Mouse (Mus musculus) neural tube, embryonic 14.5 days (tissue): ENCODE data around the gene Slc6a17. TPM values are rescaled to one million over a fixed set of nuclear protein-coding genes. Genes with fewer than 3 reads are reported as not detected.

Source experiments
- ATAC-seq: fragments of 200-750 bp; cut with Nextera tagmentation; 2 replicates; pipeline ENCODE4 v1.8.0; 2017; ENCODE audit warnings: low read depth, mild to moderate bottlenecking, moderate TSS enrichment, moderate library complexity
- H3K27ac ChIP-seq: fragments of 300-500 bp; sonication (generic); 2 replicates; pipeline ENCODE4 v1.5.1; 2014; ENCODE audit warnings: low read depth, mild to moderate bottlenecking, control low read depth, low read length, moderate library complexity, mixed read lengths
- H3K27me3 ChIP-seq: fragments of 300-500 bp; sonication (generic); 2 replicates; pipeline ENCODE4 v1.6.1; 2014; ENCODE audit warnings: low read length; ENCODE audit not compliant: control insufficient read depth, insufficient read depth
- H3K36me3 ChIP-seq: fragments of 300-500 bp; sonication (generic); 2 replicates; pipeline ENCODE4 v1.6.1; 2014; ENCODE audit warnings: low read length, mixed read lengths; ENCODE audit not compliant: control insufficient read depth, insufficient read depth
- H3K4me1 ChIP-seq: fragments of 300-500 bp; sonication (generic); 2 replicates; pipeline ENCODE4 v1.6.1; 2014; ENCODE audit warnings: low read length; ENCODE audit not compliant: control insufficient read depth, insufficient read depth
- H3K4me2 ChIP-seq: fragments of 300-500 bp; sonication (generic); 2 replicates; pipeline ENCODE4 v1.6.1; 2014; ENCODE audit warnings: mild to moderate bottlenecking, low read depth, low read length, control low read depth
- H3K4me3 ChIP-seq: fragments of 300-500 bp; sonication (generic); 2 replicates; pipeline ENCODE4 v1.5.1; 2014; ENCODE audit warnings: low read depth, low read length, control low read depth, mixed read lengths
- H3K9ac ChIP-seq: fragments of 300-500 bp; sonication (generic); replicated peaks from 2 replicates; pipeline ENCODE4 v1.6.1; 2014; ENCODE audit warnings: low read depth, mild to moderate bottlenecking, control low read depth, low read length, mixed read lengths
- H3K9me3 ChIP-seq: fragments of 300-500 bp; sonication (generic); 2 replicates; pipeline ENCODE4 v1.6.1; 2016; ENCODE audit warnings: low read length; ENCODE audit not compliant: control insufficient read depth
- WGBS: fragments of 180-500 bp; shearing (Covaris S2); extraction: QIAGEN DNeasy Blood & Tissue Kit; methylation state at CpG from one replicate; pipeline ENCODE4 v1.1.7; 2014; 5-methylcytosine and 5-hydroxymethylcytosine counted together
- polyA plus RNA-seq: library from polyadenylated mRNA; unstranded; fragments of >200 nt; fragmentation: Nextera tagmentation; extraction: Ambion mirVana; gene quantifications from 2 replicates; pipeline ENCODE4 v1.2.1, GENCODE M21; 2014

Gene Slc6a17
- 15.1 and 16.6 TPM in 2 replicates for polyA plus RNA-seq

DNA sequence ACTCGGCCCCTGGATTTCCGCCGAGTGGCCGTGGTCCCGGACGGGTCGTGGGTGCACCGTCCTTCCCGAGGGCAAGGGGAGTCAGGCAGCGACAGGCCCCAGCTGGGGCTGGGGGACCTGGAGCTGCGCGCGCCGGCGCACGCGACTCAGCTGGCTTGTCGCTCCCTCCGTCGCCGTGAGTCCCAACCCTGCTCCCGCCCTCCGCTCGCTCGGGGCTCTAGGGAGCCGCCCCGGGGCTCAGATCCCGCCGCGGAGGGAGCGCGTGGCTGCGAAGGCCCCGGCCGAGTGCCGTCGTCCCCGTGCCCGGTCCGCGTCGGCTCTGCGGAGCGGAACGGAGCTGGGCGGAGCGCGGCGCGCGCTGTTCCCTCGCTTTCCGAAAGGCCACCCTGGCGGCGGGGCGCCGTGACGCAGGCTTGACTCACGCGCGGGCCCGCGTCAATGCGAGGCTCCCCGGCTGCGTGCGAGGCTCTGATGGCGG, at the start of gene Slc6a17:
Gene Slc6a17 (minus strand): TSS at position 388 of the 478 bp plus-strand sequence.
- WGBS: under 1% methylated on average over 57 of the region's 68 CpGs
- peak; percentile 91 for ATAC-seq
- H3K4me3 ChIP-seq: peak within 1 kb of the TSS; percentile 61
- H3K36me3 ChIP-seq: no peaks in the 10 kb centered on the region
- H3K9ac ChIP-seq: peak within 1 kb of the TSS; percentile 69
- H3K27ac ChIP-seq: peak within 1 kb of the TSS; percentile 70
- H3K27me3 ChIP-seq: peaks cover 29% of the 10 kb centered on the region
- H3K4me2 ChIP-seq: peak within 1 kb of the TSS; percentile 91
- no peaks in the 10 kb centered on the region for H3K9me3 ChIP-seq
- no peaks in the 10 kb centered on the region for H3K4me1 ChIP-seq

DNA sequence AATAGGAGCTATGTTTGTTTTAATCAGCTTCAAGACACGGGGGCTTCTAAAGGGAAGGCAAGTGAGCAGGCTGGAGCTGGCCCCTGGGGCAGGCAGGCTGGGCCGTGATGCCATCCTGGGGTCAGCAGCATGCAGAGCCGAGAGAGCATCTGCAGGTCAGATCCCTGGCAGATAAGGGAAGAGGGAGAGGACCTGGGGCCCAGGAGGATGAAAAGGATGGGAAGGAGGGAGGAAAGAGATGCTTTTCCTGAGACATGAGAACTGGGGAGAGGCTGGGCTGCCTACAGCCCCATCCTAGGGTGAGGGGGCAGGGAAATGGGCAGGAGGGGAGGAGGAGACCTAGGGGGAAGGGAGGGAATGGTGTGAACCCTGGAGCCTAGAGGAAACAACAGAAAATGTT, 47.5 kb upstream of the Slc6a17 start:
- Histone ChIP-seq H3K27me3 (no peaks in the 10 kb centered on the region), H3K4me3 (no peak overlapping the region), H3K4me2 (no peak overlapping the region), H3K36me3 (no peaks in the 10 kb centered on the region), H3K9me3 (no peaks in the 10 kb centered on the region), H3K4me1 (no peaks in the 10 kb centered on the region), H3K9ac (no peak overlapping the region), H3K27ac (no peak overlapping the region)
- no peak for ATAC-seq
- WGBS: 55% methylated on average over 3 of the region's 3 CpGs

DNA sequence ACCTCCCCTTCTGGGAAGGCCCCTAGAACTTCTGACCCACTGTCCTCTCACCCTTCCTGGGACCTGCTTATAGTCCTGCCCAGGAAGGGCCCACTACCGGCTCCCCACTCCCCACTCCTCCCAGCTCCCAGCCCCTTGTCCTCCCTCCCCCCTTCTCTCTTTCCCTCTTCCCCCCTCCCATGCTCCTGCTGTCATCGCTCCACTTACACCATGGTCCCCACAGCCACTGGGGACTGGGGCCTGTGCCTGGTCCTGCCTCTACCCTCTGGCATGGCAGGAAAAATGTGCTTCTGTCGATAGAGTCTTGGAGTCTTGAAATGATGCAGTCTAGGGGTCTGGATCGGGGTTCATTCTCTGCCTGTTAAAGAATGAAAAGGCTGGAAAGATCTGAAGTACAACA, 46.1 kb upstream of the Slc6a17 start:
- no peaks in the 10 kb centered on the region for H3K36me3 ChIP-seq
- H3K4me2 ChIP-seq: no peak overlapping the region
- no peak overlapping the region for H3K27ac ChIP-seq
- 35% methylated on average over 4 of the region's 4 CpGs for WGBS
- H3K4me3 ChIP-seq: no peak overlapping the region
- no peaks in the 10 kb centered on the region for H3K4me1 ChIP-seq
- ATAC-seq: no peak
- H3K9me3 ChIP-seq: no peaks in the 10 kb centered on the region
- no peaks in the 10 kb centered on the region for H3K27me3 ChIP-seq
- H3K9ac ChIP-seq: no peak overlapping the region

DNA sequence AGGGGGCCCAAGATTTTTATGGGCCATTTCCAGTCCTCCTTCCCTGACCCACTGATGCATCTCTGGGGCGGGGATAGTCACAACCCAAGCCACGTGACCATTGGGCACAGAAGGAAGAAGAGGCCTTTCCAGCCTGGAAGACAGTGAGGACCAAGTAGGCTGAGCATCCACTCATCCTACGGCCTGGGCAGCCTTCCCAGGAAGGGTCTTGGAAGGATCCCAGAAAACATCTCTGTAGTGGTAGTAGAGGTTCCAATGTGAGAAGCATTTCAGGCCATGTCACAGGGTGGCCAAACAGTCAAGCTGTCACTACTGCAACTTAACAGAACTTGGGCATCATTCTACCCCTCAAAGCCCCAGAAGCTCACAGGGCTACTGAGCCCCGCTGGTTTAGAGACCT, 44.8 kb upstream of the Slc6a17 start:
- no peak for ATAC-seq

DNA sequence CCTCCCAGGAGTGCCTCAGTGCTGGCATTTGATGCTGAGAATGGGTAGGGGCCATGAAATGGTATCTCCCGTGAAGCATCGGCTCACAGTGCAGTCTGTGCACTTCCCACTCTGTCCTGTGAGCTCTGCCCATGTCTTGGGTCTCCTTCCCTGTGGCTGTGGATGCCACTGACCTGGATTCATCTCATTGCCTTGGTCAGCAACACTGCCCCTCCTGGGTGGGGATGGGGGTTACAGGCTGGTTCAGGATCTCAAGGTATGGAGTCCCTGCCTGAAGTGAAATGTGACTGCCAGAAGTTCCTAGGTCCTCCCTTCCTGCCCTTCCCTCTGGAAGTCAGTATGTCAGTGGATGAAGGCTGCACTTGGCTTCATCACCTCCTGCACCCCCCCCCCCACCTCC, 44.3 kb upstream of the Slc6a17 start:
- Histone ChIP-seq H3K4me3 (no peak overlapping the region), H3K27ac (no peak overlapping the region), H3K27me3 (no peaks in the 10 kb centered on the region), H3K4me2 (no peak overlapping the region), H3K4me1 (no peaks in the 10 kb centered on the region), H3K9ac (no peak overlapping the region), H3K9me3 (no peaks in the 10 kb centered on the region), H3K36me3 (no peaks in the 10 kb centered on the region)
- ATAC-seq: no peak
- 58% methylated on average over 2 of the region's 2 CpGs for WGBS

More for the DNA sequence above, 44.8 kb upstream of the Slc6a17 start:
- Histone ChIP-seq H3K9ac (no peak overlapping the region), H3K4me3 (no peak overlapping the region), H3K4me2 (no peak overlapping the region), H3K27ac (no peak overlapping the region), H3K36me3 (no peaks in the 10 kb centered on the region), H3K9me3 (no peaks in the 10 kb centered on the region), H3K4me1 (no peaks in the 10 kb centered on the region), H3K27me3 (no peaks in the 10 kb centered on the region)
- WGBS: 51% methylated on average over 4 of the region's 4 CpGs

DNA sequence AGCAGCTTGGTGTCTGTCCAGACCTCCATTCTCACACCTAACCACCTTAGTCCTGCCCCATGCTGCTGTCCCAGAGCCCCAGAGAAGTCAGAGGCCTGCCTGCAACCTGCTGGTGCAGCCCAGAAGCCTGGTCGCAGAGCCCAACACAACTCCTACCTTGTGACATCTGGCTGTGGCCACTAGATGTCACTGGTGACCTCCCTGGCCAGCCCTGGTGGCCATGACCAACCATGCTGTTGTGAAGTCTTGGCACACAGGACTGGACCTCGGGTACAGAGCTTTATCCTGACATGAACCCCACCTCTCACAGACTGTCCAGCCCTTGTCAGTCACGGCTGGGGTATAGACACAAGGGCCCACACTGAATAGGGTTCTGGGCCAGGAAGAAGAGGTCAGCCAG, 41.4 kb upstream of the Slc6a17 start:
- no peaks in the 10 kb centered on the region for H3K9me3 ChIP-seq
- H3K4me1 ChIP-seq: no peaks in the 10 kb centered on the region
- WGBS: 14% methylated on average over 3 of the region's 3 CpGs
- no peak overlapping the region for H3K4me3 ChIP-seq
- no peaks in the 10 kb centered on the region for H3K36me3 ChIP-seq
- peak; percentile 73; the same call in 1 of the 2 replicates for ATAC-seq
- H3K27ac ChIP-seq: no peak overlapping the region
- H3K4me2 ChIP-seq: no peak overlapping the region
- no peaks in the 10 kb centered on the region for H3K27me3 ChIP-seq
- no peak overlapping the region for H3K9ac ChIP-seq

DNA sequence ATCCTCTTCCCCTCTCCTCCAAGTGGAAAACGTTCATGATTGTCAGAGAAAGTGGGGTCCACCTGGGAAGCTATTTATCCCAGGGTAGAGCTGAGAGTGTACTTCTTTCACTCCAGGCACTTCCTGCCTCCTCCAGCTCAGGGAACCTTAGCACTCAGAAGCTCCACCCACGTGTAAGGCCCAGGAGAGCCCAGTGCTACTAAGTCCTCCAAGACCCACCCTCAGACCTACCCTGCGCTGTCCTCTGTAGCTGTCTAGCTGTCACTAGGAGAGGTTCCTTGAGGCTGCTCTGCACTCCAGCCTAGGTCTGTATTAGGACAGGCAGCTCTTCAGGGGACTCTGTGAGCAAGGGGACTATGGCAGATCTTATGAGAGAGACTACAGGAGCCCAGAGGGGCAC, 40.9 kb upstream of the Slc6a17 start:
- Histone ChIP-seq H3K9me3 (no peaks in the 10 kb centered on the region), H3K4me3 (no peak overlapping the region), H3K36me3 (no peaks in the 10 kb centered on the region), H3K4me2 (no peak overlapping the region), H3K27ac (no peak overlapping the region), H3K9ac (no peak overlapping the region), H3K27me3 (no peaks in the 10 kb centered on the region), H3K4me1 (no peaks in the 10 kb centered on the region)
- ATAC-seq: no peak
- 32% methylated on average over 3 of the region's 3 CpGs for WGBS

DNA sequence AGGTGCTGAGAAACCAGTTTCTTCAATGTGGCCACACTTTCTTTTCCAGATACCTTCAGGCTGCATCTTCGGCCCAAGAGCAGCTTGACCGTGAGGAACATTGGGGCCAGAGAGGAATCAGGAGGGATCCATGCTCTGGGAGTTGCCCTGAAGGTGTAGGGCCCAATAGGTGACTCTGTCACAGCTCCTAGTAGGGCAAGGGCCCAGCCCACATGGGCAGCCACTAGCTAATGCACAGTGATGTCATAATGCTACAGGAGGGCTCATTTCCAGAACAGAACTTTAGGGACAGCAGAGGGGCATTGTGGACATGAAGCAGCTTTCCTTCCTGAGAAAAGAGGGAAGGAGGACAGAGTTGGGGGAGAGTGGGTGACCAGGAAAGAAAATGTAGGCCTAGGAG, 37.0 kb upstream of the Slc6a17 start, which contains the start of gene Ubl4b:
Gene Ubl4b (minus strand): TSS at position 232 of the 400 bp plus-strand sequence.
- Histone ChIP-seq H3K36me3 (no peaks in the 10 kb centered on the region), H3K4me1 (0 out of 2 replicates have a peak, but pooled peaks cover 2% of the 10 kb centered on the region), H3K4me3 (no peak within 1 kb of the TSS), H3K4me2 (no peak within 1 kb of the TSS), H3K9ac (no peak within 1 kb of the TSS), H3K27ac (no peak within 1 kb of the TSS), H3K9me3 (no peaks in the 10 kb centered on the region), H3K27me3 (no peaks in the 10 kb centered on the region)
- no peak for ATAC-seq
- WGBS: 96% methylated on average over 2 of the region's 2 CpGs

DNA sequence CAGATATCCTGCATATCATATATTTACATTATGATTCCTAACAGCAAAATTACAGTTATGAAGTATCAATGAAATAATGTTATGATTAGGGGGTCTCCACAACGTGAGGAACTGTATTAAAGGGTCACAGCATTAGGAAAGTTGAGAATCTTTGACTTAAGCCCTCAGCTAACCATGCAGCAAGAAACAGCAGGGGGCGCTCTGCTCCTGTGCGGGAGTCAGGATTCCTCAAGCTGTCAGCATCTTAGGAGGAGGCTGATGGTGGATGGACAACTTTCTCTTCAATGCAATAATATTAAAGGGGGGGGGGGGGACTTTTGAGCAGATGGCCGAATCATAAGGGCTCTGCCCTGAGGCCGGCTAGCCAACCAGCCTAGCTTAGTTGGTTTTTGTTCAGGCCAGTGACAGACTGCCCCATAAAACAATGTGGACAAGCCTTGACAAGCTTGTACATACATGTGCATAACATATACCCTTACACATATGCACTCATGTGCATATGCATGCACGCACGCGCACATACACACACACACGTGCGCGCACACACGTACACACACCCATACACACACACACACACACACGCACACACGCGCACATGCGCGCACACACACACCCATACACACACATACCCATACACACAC, 32.7 kb upstream of the Slc6a17 start:
- Histone ChIP-seq H3K27me3 (no peaks in the 10 kb centered on the region), H3K9me3 (no peaks in the 10 kb centered on the region), H3K4me1 (peaks cover 12% of the 10 kb centered on the region), H3K27ac (no peak overlapping the region), H3K4me2 (no peak overlapping the region), H3K9ac (no peak overlapping the region), H3K4me3 (no peak overlapping the region), H3K36me3 (no peaks in the 10 kb centered on the region)
- no peak for ATAC-seq
- 74% methylated on average over 17 of the region's 17 CpGs for WGBS
